Mouse (Mus musculus) ES-E14 (cell line): ENCODE measurements around the gene P4ha2.

Experiments
- HCFC1 ChIP-seq: IDR thresholded peaks from 2 replicates; pipeline ENCODE4 v1.6.1; 2012; ENCODE audit warnings: low read length, inconsistent platforms, borderline replicate concordance; ENCODE audit not compliant: insufficient read depth
- MAFK ChIP-seq: IDR thresholded peaks from 2 replicates; pipeline ENCODE4 v1.6.1; 2014; ENCODE audit warnings: mild to moderate bottlenecking, low read depth, low read length, inconsistent platforms; ENCODE audit not compliant: insufficient read depth
- ZC3H11A ChIP-seq: IDR thresholded peaks from 2 replicates; pipeline ENCODE4 v1.6.1; 2012; ENCODE audit warnings: low read depth, mild to moderate bottlenecking, inconsistent platforms, low read length, borderline replicate concordance
- ZNF384 ChIP-seq: IDR thresholded peaks from 2 replicates; pipeline ENCODE4 v1.6.1; 2012; ENCODE audit warnings: low read depth, low read length, inconsistent platforms

DNA sequence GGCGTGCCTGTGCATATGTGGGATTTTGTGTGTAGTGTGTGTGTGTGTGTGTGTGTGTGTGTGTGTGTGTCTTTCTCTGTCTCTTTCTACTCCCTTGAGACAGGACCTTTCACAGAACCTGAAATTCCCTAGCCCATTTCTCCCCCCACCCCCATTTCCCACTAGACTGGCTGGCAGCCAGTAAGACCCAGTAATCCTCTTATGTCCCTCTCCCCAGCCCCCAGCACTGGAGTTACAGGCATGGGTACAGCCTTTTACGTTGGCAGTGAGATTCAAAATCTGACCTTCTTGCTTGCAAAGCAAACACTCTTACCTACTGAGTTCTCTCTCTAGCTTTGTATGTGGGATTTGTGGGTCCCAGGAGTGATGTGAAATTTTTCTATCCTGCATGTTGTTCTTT is 75.0 kb downstream of the P4ha2 start:
- TF ChIP-seq ZNF384 (no peak), ZC3H11A (no peak), MAFK (no peak), HCFC1 (no peak)
